Mouse (Mus musculus): ENCODE results near the gene Tas2r124.

The Tas2r124 gene

GRCm38 (mm10) chr6:132754430-132754829, at the start of gene Tas2r124:
Tas2r124 (plus strand) TSS chr6:132754730.
- in situ Hi-C loops (cut with MboI; ENCODE audit: low sequenced_read_pairs) = no loop called here

DNA sequence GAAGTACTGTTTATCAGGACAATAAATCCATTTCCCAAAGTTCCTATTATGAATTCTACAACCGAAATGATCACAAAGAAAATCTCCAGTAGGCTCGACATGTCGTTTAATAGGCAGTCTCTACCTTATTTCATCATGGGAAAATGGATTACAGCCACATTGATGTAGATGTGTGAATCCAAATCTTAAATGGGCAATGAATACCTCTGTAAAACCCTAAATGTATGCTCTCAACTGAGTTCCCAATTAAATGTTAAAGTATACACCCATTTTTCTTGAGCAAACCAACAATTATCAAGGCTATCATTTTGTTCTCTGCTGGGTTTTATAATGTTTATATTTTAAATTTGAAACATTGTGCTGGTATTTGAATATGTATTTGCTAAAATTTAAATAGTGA, 42.7 kb upstream of the Tas2r124 start, which contains the start of gene Tas2r122:
Tas2r122 (minus strand) TSS at position 101 of the 400 bp plus-strand sequence.
- in situ Hi-C loops (cut with MboI; ENCODE audit: low sequenced_read_pairs) = no loop called here

DNA sequence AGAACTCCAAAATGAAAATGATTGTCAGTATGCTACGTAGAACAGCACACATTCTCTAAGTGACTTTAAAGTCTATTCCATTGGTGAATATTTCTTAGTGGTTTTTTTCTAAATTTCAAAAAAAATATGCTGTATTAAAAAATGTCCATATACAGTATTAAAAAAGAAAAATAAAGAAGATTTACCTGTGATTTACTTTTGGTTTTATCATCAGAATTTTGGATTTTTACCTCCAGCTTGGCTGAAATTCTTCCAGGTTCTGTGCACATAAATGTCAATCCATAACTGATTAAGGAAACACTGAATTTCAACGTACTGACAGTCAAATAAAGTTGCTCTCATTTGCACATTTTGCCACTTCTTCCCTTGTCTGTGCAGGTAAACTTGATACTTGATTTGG, 16.6 kb upstream of the Tas2r124 start, which contains the start of gene Tas2r115:
Tas2r115 (minus strand) TSS at position 101 of the 400 bp plus-strand sequence.
- in situ Hi-C loops (cut with MboI; ENCODE audit: low sequenced_read_pairs) = no loop called here

- in situ Hi-C loops (cut with MboI; ENCODE audit: low sequenced_read_pairs) = no loop called here
Observed at GRCm38 (mm10) chr6:132750206-132750605, 4.3 kb upstream of the Tas2r124 start.

DNA sequence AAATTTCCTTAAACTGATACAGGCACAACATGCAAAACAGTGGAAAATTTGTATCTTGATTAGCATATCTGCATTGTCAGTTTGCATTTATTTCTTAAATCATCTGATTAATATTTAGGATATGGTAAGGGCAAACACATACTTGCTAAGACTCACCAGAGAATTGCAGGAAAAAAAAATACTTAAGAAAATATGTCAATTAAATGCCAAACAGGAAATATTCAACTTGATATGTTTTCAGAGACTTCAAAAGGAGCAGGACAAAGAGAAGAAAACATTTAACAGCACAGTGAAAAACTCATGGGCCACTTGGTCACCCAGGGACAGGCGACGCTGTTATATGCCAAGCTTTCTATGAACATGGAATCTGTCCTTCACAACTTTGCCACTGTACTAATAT, 7.3 kb downstream of the Tas2r124 start, which contains the start of gene Tas2r102:
Tas2r102 (plus strand) TSS at position 301 of the 400 bp plus-strand sequence.
- in situ Hi-C loops (cut with MboI; ENCODE audit: low sequenced_read_pairs) = no loop called here

GRCm38 (mm10) chr6:132778062-132778461, 23.5 kb downstream of the Tas2r124 start, which contains the start of gene Tas2r136:
Tas2r136 (minus strand) TSS chr6:132778162.
- in situ Hi-C loops (cut with MboI; ENCODE audit: low sequenced_read_pairs) = no loop called here

GRCm38 (mm10) chr6:132795393-132795792, 40.9 kb downstream of the Tas2r124 start:
- in situ Hi-C loops (cut with MboI; ENCODE audit: low sequenced_read_pairs) = no loop called here

GRCm38 (mm10) chr6:132802518-132802917, 48.0 kb downstream of the Tas2r124 start, which contains the start of gene Tas2r117:
Tas2r117 (plus strand) TSS chr6:132802818.
- in situ Hi-C loops (cut with MboI; ENCODE audit: low sequenced_read_pairs) = no loop called here

Data from CH12F3 (cell line).